Mouse (Mus musculus) hindbrain, embryonic 15.5 days (tissue): ENCODE results near the gene Xlr3c. TPM values are rescaled to one million over a fixed set of nuclear protein-coding genes. Genes with fewer than 3 reads are reported as not detected.
"Not testable (repeated sequence)": the region's sequence is repeated elsewhere in the genome, so short reads cannot be mapped to it uniquely, and the experiment has no call there.

Experiments used
- ATAC-seq: fragments of 200-750 bp; cut with Nextera tagmentation; 2 replicates; pipeline ENCODE4 v1.8.0; 2017; ENCODE audit warnings: low read depth, moderate number of reproducible peaks, moderate TSS enrichment; ENCODE audit not compliant: low FRiP score
- H3K27ac ChIP-seq: fragments of 300-500 bp; sonication (generic); replicated peaks from 2 replicates; pipeline ENCODE4 v1.5.1; 2015; ENCODE audit warnings: mild to moderate bottlenecking, inconsistent platforms
- H3K27me3 ChIP-seq: fragments of 300-500 bp; sonication (generic); 2 replicates; pipeline ENCODE4 v1.6.1; 2015; ENCODE audit warnings: control low read depth, inconsistent platforms
- H3K36me3 ChIP-seq: fragments of 300-500 bp; sonication (generic); 2 replicates; pipeline ENCODE4 v1.6.1; 2015; ENCODE audit warnings: control low read depth, inconsistent platforms
- H3K4me1 ChIP-seq: fragments of 300-500 bp; sonication (generic); replicated peaks from 2 replicates; pipeline ENCODE4 v1.6.1; 2015; ENCODE audit warnings: control low read depth, inconsistent platforms
- H3K4me2 ChIP-seq: fragments of 300-500 bp; sonication (generic); 2 replicates; pipeline ENCODE4 v1.6.1; 2015; ENCODE audit warnings: moderate library complexity, mild to moderate bottlenecking, inconsistent platforms
- H3K4me3 ChIP-seq: fragments of 300-500 bp; sonication (generic); 2 replicates; pipeline ENCODE4 v1.5.1; 2015; ENCODE audit warnings: mild to moderate bottlenecking, inconsistent platforms
- H3K9ac ChIP-seq: fragments of 300-500 bp; sonication (generic); 2 replicates; pipeline ENCODE4 v1.6.1; 2015; ENCODE audit warnings: inconsistent platforms
- H3K9me3 ChIP-seq: fragments of 300-500 bp; sonication (generic); 2 replicates; pipeline ENCODE4 v1.6.1; 2016; ENCODE audit warnings: control low read depth, inconsistent platforms
- WGBS: fragments of 180-500 bp; shearing (Covaris S2); methylation state at CpG from one replicate; pipeline ENCODE4 v1.1.7; 2015; 5-methylcytosine and 5-hydroxymethylcytosine counted together
- polyA plus RNA-seq: library from polyadenylated mRNA; unstranded; fragments of >200 nt; fragmentation: Nextera tagmentation; extraction: Ambion mirVana; gene quantifications from 2 replicates; pipeline ENCODE4 v1.2.1, GENCODE M21; 2015

Xlr3c gene
- polyA plus RNA-seq: 0.25 and 0.28 TPM in 2 replicates

DNA sequence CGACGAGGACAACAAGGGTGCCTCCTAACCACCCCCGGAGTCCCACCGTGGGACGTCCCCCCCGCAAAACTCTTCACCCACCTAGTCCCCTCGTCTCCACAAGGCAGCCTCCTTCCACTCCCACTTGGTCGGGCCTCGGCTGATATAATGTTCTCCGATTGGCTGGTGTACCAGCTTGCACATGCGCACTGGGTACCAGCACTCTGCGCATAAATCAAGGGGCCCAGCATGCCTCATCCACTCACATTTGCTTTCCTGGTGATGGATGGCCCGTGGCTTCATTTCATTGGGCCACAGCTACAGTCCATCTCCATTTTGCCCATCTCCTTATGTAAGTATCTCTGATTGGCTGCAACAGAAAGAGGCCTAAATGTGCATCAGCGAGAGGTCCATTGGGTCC is at the start of gene Xlr3c:
Xlr3c (minus strand) TSS at position 121 of the 400 bp plus-strand sequence.
- H3K9me3 ChIP-seq, H3K27me3 ChIP-seq, H3K27ac ChIP-seq, ATAC-seq, H3K9ac ChIP-seq, H3K36me3 ChIP-seq, H3K4me1 ChIP-seq, H3K4me2 ChIP-seq, H3K4me3 ChIP-seq: not testable (repeated sequence)
- WGBS: 88% methylated on average over 14 of the region's 14 CpGs

DNA sequence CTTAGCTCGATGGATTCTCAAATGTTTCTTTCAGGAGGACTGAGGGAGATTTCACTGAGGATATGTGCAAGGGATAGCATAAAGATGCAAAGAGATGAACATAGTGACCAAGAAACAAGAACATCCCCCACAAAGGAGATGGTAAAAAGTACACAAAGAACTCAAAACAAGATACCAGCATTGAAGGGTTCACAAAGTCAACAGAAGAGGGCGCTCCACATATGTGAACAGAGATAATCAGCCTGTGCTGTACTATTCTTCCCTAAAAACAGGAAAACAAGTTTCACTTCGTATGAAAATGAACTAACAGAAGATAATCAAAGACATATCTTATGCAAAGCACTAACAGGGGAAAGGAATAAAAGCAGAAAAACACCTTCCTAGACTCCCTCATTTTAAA is 47.3 kb upstream of the Xlr3c start:
- H3K9ac ChIP-seq: no peak overlapping the region
- H3K4me2 ChIP-seq: no peak overlapping the region
- no peak overlapping the region for H3K4me3 ChIP-seq
- H3K9me3 ChIP-seq: no peaks in the 10 kb centered on the region
- no peaks in the 10 kb centered on the region for H3K36me3 ChIP-seq
- 42% methylated on average over 3 of the region's 3 CpGs for WGBS
- no peaks in the 10 kb centered on the region for H3K4me1 ChIP-seq
- no peaks in the 10 kb centered on the region for H3K27me3 ChIP-seq
- no peak overlapping the region for H3K27ac ChIP-seq
- ATAC-seq: no peak

DNA sequence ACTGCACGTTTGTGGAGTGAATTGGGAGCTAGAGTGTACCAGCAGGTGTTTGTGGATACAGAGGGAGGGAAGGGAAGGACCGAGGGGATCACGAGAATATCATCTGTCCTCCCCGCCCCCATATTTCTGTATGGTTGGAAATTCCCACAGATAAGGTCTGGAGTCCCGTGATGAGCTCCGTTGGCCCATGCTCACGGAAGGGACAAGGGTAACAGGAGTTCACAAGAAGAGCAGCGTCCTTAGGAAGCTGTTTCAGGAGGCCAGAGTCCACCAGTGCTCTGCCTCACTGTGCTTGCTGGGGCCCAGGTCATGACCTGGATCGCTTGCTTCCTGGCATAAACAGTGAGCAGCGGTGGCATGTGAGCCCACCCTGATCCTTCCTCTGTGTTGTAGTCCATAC is 30.6 kb upstream of the Xlr3c start:
- H3K4me2 ChIP-seq, ATAC-seq: not testable (repeated sequence)

DNA sequence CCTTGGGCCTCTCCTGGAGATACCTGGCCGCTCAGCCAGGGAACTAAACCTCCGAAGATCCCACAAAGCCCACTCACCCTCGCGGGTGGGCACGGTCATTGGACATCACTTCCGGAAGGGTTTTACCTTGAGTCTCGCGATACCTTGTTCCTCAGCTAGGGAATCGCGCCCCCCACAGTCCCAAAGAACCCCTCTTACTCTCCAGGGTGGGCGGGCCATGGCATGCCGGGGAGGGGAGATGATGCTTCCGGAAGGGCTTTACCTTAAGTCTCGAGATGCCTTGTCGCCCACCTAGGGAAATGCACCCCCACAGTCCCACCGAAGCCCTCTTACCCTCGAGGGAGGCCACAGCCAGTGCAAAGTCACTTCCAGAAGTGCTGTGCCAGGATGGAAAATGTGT is 27.7 kb upstream of the Xlr3c start, which contains the start of the genes Xlr5a and Xlr5c:
Xlr5a (minus strand) TSS at position 101 of the 400 bp plus-strand sequence.
Xlr5c (minus strand) TSS at position 101 of the 400 bp plus-strand sequence.
- H3K9me3 ChIP-seq, H3K4me3 ChIP-seq, H3K4me1 ChIP-seq, H3K27ac ChIP-seq, H3K9ac ChIP-seq, H3K36me3 ChIP-seq, H3K4me2 ChIP-seq, H3K27me3 ChIP-seq, ATAC-seq: not testable (repeated sequence)
- WGBS: 90% methylated on average over 15 of the region's 17 CpGs

More for the DNA sequence above, 30.6 kb upstream of the Xlr3c start:
- H3K9ac ChIP-seq, H3K4me3 ChIP-seq, H3K9me3 ChIP-seq, H3K4me1 ChIP-seq, H3K27me3 ChIP-seq, H3K36me3 ChIP-seq, H3K27ac ChIP-seq: not testable (repeated sequence)
- 89% methylated on average over 9 of the region's 10 CpGs for WGBS

DNA sequence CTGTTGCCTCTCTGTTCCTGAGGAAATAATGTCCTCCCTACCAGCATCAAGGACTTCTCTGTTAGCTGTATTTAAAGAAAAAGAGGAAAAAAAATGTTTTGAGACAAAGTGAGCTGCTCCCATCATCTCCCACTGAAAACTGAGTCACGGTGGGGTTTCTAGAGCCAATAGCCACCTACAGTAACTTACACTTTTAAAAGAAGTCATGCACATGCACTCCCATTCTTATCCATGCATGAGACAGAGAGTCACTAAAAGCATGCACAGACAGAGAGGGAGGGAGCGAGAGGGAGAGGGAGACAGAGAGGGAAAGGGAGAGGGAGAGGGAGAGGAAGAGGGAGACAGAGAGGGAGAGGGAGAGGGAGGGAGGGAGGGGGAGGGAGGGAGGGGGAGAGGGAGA is 2.8 kb downstream of the Xlr3c start:
- H3K4me2 ChIP-seq, H3K9ac ChIP-seq, H3K27me3 ChIP-seq, H3K36me3 ChIP-seq, ATAC-seq, H3K4me3 ChIP-seq, H3K4me1 ChIP-seq, H3K9me3 ChIP-seq, H3K27ac ChIP-seq: not testable (repeated sequence)
- WGBS: 83% methylated on average over 1 of the region's 2 CpGs

DNA sequence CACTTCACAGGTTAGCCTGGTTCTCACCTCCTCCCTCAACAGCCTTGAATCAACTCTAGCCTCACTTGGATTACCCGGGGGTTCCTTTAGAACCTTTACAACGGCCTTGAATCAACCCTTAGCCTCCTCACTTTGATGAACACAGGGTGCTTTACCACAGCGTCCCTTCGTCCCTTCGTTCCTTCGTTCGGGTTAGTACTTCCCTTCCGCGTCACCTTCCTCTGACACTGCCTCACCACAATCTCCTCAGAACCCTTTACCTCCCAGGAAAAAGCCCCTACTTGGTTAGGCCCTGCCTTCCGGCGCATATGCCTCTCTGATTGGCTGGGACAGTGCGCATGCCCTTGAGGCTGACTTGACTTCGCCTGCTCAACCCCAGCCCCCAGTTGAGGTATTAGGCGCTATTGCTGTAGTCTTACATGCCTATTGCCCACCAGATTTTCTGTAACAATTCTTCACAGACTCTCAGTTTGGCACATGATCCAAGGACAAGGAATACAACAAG is 22.3 kb downstream of the Xlr3c start, which contains the start of gene Xlr4c:
Xlr4c (minus strand) TSS at position 310 of the 505 bp plus-strand sequence.
- not testable (repeated sequence) for H3K9ac ChIP-seq, H3K9me3 ChIP-seq, H3K36me3 ChIP-seq, H3K4me1 ChIP-seq, H3K4me3 ChIP-seq, H3K27me3 ChIP-seq, H3K4me2 ChIP-seq, H3K27ac ChIP-seq, ATAC-seq
- WGBS: 88% methylated on average over 14 of the region's 14 CpGs

DNA sequence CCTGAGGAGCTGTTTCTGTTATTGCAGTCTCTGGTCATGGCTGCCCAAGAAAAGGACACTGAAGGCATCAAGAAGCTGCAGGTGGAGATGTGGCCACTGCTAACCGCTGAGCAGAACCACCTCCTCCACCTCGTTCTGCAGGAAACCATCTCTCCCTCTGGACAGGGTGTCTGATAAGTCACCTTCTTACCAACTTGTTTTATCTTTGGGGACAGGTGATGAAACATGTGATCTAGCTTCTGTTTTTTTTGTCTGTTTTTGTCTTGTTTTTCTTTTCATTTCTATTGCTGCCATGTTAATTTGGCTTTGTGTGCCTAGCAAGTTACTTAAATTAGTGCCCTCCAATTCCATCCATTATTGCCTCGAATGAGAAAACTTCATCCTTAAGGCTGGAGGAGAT is 35.9 kb downstream of the Xlr3c start:
- ATAC-seq: no peak
- Histone ChIP-seq H3K4me3 (peak overlapping the region; percentile 66), H3K4me2 (peak overlapping the region; percentile 63), H3K4me1 (0 out of 2 replicates have a peak, but pooled peaks cover 6% of the 10 kb centered on the region), H3K27ac (peak overlapping the region; percentile 95), H3K27me3 (no peaks in the 10 kb centered on the region), H3K9me3 (no peaks in the 10 kb centered on the region), H3K9ac (peak overlapping the region; percentile 66), H3K36me3 (no peaks in the 10 kb centered on the region)
- 37% methylated on average over 3 of the region's 3 CpGs for WGBS

DNA sequence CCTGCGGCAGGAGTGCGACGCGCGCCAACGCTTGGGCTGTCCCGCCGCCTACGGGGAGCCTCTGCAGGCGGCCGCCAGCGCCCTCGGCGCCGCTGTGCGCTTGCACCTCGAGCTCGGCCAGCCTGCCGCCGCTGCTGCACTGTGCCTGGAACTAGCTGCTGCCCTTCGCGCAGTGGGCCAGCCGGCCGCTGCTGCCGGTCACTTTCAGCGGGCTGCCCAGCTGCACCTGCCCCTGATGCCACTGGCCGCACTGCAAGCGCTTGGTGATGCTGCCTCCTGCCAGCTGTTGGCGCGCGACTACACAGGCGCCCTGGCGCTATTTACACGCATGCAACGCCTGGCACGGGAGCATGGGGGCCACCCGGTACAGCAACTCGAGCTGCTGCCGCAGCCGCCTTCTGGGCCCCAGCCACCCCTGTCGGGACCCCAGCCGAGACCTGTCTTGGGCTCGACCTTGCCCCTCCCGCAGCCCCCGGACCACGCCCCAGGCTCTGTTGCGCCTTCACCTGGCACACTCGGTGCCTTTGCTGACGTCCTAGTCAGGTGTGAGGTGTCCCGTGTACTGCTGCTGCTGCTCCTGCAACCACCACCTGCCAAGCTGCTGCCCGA is 36.5 kb downstream of the Xlr3c start:
- H3K27ac ChIP-seq: peak overlapping the region; percentile 95
- no peaks in the 10 kb centered on the region for H3K9me3 ChIP-seq
- H3K4me2 ChIP-seq: peak overlapping the region; percentile 63
- WGBS: 24% methylated on average over 51 of the region's 51 CpGs
- ATAC-seq: peak; percentile 76
- peak overlapping the region; percentile 66 for H3K9ac ChIP-seq
- no peaks in the 10 kb centered on the region for H3K36me3 ChIP-seq
- 0 out of 2 replicates have a peak, but pooled peaks cover 6% of the 10 kb centered on the region for H3K4me1 ChIP-seq
- H3K27me3 ChIP-seq: no peaks in the 10 kb centered on the region
- peak overlapping the region; percentile 66 for H3K4me3 ChIP-seq

DNA sequence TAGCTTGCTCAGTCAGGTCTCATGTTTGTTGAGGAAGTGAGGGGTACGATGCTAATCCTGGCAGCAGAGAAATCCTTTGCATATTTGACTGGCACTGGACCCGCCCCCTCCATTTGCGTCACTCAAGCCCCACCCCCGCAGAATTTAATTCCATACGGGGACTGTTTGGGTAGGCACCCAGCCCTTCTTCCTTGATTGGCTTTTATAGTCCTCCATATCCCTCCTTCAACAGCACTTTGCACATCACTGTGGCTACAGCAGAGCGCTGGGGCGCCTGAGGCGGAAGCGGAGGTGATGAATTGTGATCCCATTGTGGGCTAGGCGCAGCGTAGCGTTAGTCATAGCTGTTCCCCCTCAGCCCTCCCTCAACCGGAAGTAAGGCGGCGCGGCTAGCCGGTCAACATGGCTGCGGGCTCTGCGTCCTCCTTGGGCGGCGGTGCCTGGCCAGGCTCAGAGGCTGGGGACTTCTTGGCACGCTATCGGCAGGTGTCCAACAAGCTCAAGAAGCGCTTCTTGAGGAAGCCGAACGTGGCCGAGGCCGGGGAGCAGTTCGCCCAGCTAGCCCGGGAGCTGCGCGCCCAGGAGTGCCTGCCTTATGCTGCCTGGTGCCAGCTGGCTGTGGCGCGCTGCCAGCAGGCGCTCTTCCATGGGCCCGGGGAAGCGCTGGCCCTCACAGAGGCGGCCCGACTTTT is 37.1 kb downstream of the Xlr3c start, which contains the start of gene F8a:
F8a (plus strand) TSS at position 378 of the 692 bp plus-strand sequence.
- H3K27ac ChIP-seq: peak within 1 kb of the TSS; percentile 95
- no peaks in the 10 kb centered on the region for H3K27me3 ChIP-seq
- peak within 1 kb of the TSS; percentile 66 for H3K9ac ChIP-seq
- no peaks in the 10 kb centered on the region for H3K36me3 ChIP-seq
- H3K4me2 ChIP-seq: peak within 1 kb of the TSS; percentile 63
- H3K9me3 ChIP-seq: no peaks in the 10 kb centered on the region
- H3K4me1 ChIP-seq: 0 out of 2 replicates have a peak, but pooled peaks cover 6% of the 10 kb centered on the region
- peak; percentile 98 for ATAC-seq
- peak within 1 kb of the TSS; percentile 66 for H3K4me3 ChIP-seq
- WGBS: 26% methylated on average over 38 of the region's 39 CpGs

DNA sequence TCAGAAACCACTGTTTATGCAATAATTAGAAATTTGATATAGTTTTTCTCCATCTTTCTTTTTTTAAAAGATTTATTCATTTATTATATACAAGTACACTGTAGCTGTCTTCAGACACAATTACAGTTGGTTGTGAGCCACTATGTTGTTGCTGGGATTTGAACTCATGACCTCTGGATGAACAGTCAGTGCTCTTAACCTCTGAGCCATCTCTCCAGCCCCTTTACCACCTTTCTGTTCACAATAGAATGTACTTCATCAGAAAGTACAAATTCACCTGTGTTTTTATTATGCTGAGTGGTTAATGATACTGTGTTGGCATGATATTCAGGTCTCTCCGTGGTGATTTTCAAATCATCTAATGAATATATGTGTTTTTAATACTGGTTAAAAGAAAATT is 39.8 kb downstream of the Xlr3c start:
- Histone ChIP-seq H3K4me3 (no peak overlapping the region), H3K27ac (no peak overlapping the region), H3K36me3 (no peaks in the 10 kb centered on the region), H3K4me1 (0 out of 2 replicates have a peak, but pooled peaks cover under 1% of the 10 kb centered on the region), H3K27me3 (no peaks in the 10 kb centered on the region), H3K9me3 (no peaks in the 10 kb centered on the region), H3K4me2 (no peak overlapping the region), H3K9ac (no peak overlapping the region)
- WGBS: 42% methylated on average over 1 of the region's 1 CpGs
- ATAC-seq: no peak

DNA sequence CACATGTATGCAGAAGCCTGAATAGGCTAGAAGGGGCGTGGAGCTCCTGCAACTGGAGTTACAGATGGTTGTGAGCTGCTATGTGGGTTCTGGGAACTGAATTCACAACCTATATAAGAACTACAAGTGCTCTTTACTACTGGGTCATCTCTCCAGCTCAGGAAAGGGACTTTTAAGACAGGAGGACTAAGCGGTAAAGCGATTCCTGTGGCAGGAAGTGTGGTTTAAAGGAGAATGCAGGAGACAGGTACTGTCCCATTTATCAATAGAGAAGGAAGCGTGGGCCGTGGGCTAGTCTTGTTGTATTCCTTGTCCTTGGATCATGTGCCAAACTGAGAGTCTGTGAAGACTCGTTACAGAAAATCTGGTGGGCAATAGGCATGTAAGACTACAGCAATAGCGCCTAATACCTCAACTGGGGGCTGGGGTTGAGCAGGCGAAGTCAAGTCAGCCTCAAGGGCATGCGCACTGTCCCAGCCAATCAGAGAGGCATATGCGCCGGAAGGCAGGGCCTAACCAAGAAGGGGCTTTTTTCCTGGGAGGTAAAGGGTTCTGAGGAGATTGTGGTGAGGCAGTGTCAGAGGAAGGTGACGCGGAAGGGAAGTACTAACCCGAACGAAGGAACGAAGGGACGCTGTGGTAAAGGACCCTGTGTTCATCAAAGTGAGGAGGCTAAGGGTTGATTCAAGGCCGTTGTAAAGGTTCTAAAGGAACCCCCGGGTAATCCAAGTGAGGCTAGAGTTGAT is 51.2 kb downstream of the Xlr3c start, which contains the start of gene Xlr4b:
Xlr4b (plus strand) TSS at position 515 of the 746 bp plus-strand sequence.
- not testable (repeated sequence) for H3K4me1 ChIP-seq, H3K4me3 ChIP-seq, H3K4me2 ChIP-seq, H3K9ac ChIP-seq, H3K27me3 ChIP-seq, H3K9me3 ChIP-seq, H3K27ac ChIP-seq, H3K36me3 ChIP-seq, ATAC-seq
- 81% methylated on average over 15 of the region's 19 CpGs for WGBS
